Mouse (Mus musculus) MEL (cell line): ENCODE measurements around the gene 1700122O11Rik. TPM values are rescaled to one million over a fixed set of nuclear protein-coding genes. Genes with fewer than 3 reads are reported as not detected.

ENCODE experiments used
- DNase-seq: peaks from one replicate; pipeline ENCODE4 v3.0.0; 2011; ENCODE audit warnings: low read depth, low spot score
- H3K27ac ChIP-seq: 2 replicates; pipeline ENCODE4 v1.5.1; 2012; ENCODE audit warnings: low read depth, mild to moderate bottlenecking, control low read depth, low read length, moderate library complexity; ENCODE audit not compliant: control insufficient read depth
- H3K27me3 ChIP-seq, 2 experiments: fragments of 150-350 bp in 1 of 2; sonication (generic) in 1 of 2; 2 replicates each; pipeline ENCODE4 v1.6.1; 2012; ENCODE audit warnings: low read length in 2 of 2, mild to moderate bottlenecking in 2 of 2, improper control_type of control experiment in 1 of 2, moderate library complexity in 1 of 2; ENCODE audit not compliant: insufficient read depth in 2 of 2, control insufficient read depth in 1 of 2
- H3K36me3 ChIP-seq, 2 experiments: 2 replicates each; pipeline ENCODE4 v1.6.1; 2012 to 2014; ENCODE audit warnings: low read length in 2 of 2, improper control_type of control experiment in 1 of 2, inconsistent platforms in 1 of 2, mild to moderate bottlenecking in 1 of 2; ENCODE audit not compliant: insufficient read depth in 2 of 2, control insufficient read depth in 1 of 2
- H3K4me1 ChIP-seq, 2 experiments: fragments of 150-350 bp in 1 of 2; sonication (generic) in 1 of 2; 2 replicates each; pipeline ENCODE4 v1.6.1; 2012; ENCODE audit warnings: low read length in 2 of 2, improper control_type of control experiment in 1 of 2, mild to moderate bottlenecking in 1 of 2; ENCODE audit not compliant: insufficient read depth in 2 of 2, control insufficient read depth in 1 of 2
- H3K4me3 ChIP-seq, 2 experiments: fragments of 150-350 bp in 1 of 2; sonication (generic) in 1 of 2; 2 replicates each; pipeline ENCODE4 v1.5.1; 2012; ENCODE audit warnings: low read depth in 2 of 2, low read length in 2 of 2, mild to moderate bottlenecking in 2 of 2, moderate library complexity in 2 of 2, control low read depth in 1 of 2, improper control_type of control experiment in 1 of 2; ENCODE audit not compliant: control insufficient read depth in 1 of 2, insufficient read depth in 1 of 2
- H3K79me2 ChIP-seq: 2 replicates; pipeline ENCODE4 v1.6.1; 2012; ENCODE audit warnings: mild to moderate bottlenecking, low read length, moderate library complexity; ENCODE audit not compliant: control insufficient read depth, poor library complexity, insufficient read depth
- H3K9ac ChIP-seq: 2 replicates; pipeline ENCODE4 v1.6.1; 2012; ENCODE audit warnings: low read depth, mild to moderate bottlenecking, control low read depth, low read length, moderate library complexity; ENCODE audit not compliant: control insufficient read depth, poor library complexity, severe bottlenecking
- H3K9me3 ChIP-seq: fragments of 150-350 bp; sonication (generic); replicated peaks from 2 replicates; pipeline ENCODE4 v1.6.1; 2012; ENCODE audit warnings: mild to moderate bottlenecking, low read length, improper control_type of control experiment, moderate library complexity; ENCODE audit not compliant: insufficient read depth
- BHLHE40 ChIP-seq: IDR thresholded peaks from 2 replicates; pipeline ENCODE4 v1.6.1; 2012; ENCODE audit warnings: low read depth, mild to moderate bottlenecking, inconsistent platforms, low read length, improper control_type of control experiment, borderline replicate concordance
- MAZ ChIP-seq: IDR thresholded peaks from 2 replicates; pipeline ENCODE4 v1.6.1; 2012; ENCODE audit warnings: low read depth, mild to moderate bottlenecking, inconsistent platforms, low read length, improper control_type of control experiment
- RAD21 ChIP-seq: IDR thresholded peaks from 2 replicates; pipeline ENCODE4 v1.6.1; 2011; ENCODE audit warnings: mild to moderate bottlenecking, low read depth, low read length, improper control_type of control experiment
- TCF12 ChIP-seq: IDR thresholded peaks from 2 replicates; pipeline ENCODE4 v1.6.1; 2014; ENCODE audit warnings: low read depth, mild to moderate bottlenecking, inconsistent platforms, low read length, improper control_type of control experiment, moderate library complexity
- polyA plus RNA-seq, 2 experiments: library from polyadenylated mRNA; stranded (reverse) in 1 of 2; unstranded in 1 of 2; fragments of >175 nt in 1 of 2; fragments of >200 nt in 1 of 2; gene quantifications; 2 replicates each; pipeline versions ENCODE4 v1.2.1 to v1.2.4; 2012; ENCODE audit warnings: low replicate concordance in 2 of 2, low read depth in 1 of 2; ENCODE audit not compliant: insufficient read length in 2 of 2, insufficient read depth in 1 of 2, missing spikeins in 1 of 2
- total RNA-seq: library from RNA; depleted of rRNA; stranded (reverse); fragments of 300-350 nt; gene quantifications from 2 replicates; pipeline ENCODE4 v1.2.3, GENCODE M21; 2012; rRNA removed

The 1700122O11Rik gene
- total and polyA plus RNA-seq, 3 experiments, result not detected

- TF ChIP-seq TCF12, result peak; percentile 39; the same call in 1 of the 2 replicates
- TF ChIP-seq RAD21, result no peak
- TF ChIP-seq MAZ, result 0 out of 2 replicates have a peak, but pooled peaks have one; percentile 34
- peak; percentile 63; the same call in 1 of the 2 replicates for TF ChIP-seq BHLHE40
- Histone ChIP-seq H3K9me3 (no peaks in the 10 kb centered on the region), H3K4me1 (peaks cover 5 to 6% of the 10 kb centered on the region in 2 experiments), H3K79me2 (no peaks in the 10 kb centered on the region), H3K9ac (no peak overlapping the region), H3K4me3 (no peak overlapping the region), H3K27ac (no peak overlapping the region), H3K36me3 (peaks cover 0 to 2% of the 10 kb centered on the region in 2 experiments; a peak in 1 of 4 replicates), H3K27me3 (no peaks in the 10 kb centered on the region; a peak in 1 of 4 replicates)
- no peak for DNase-seq
Observed at GRCm38 (mm10) chr17:47988074-47988473, 50.0 kb downstream of the 1700122O11Rik start.

Other genes starting within 250 kb of the 1700122O11Rik start
- gene Mdfi, start 203.6 kb downstream of the 1700122O11Rik start, total RNA-seq, result not detected in 2 replicates
- gene Mdfi, start 203.6 kb downstream of the 1700122O11Rik start, polyA plus RNA-seq, result not detected
- 6.6 and 7.1 TPM in 2 replicates for gene Foxp4, start 113.6 kb downstream of the 1700122O11Rik start, total RNA-seq
- 10 to 100 TPM in 1 of 2 experiments, not detected in 1; 50.5 TPM for gene Foxp4, start 113.6 kb downstream of the 1700122O11Rik start, polyA plus RNA-seq
- gene 1700067P10Rik, start 51.0 kb upstream of the 1700122O11Rik start, total RNA-seq, result not detected in 2 replicates
- not detected for gene 1700067P10Rik, start 51.0 kb upstream of the 1700122O11Rik start, polyA plus RNA-seq
- gene 9830107B12Rik, start 108.0 kb upstream of the 1700122O11Rik start, total RNA-seq, result not detected in 2 replicates
- gene 9830107B12Rik, start 108.0 kb upstream of the 1700122O11Rik start, polyA plus RNA-seq, result not detected
- gene A530064D06Rik, start 129.0 kb upstream of the 1700122O11Rik start, total RNA-seq, result not detected in 2 replicates
- gene A530064D06Rik, start 129.0 kb upstream of the 1700122O11Rik start, polyA plus RNA-seq, result not detected
- not detected in 2 replicates for gene Trem1, start 194.5 kb upstream of the 1700122O11Rik start, total RNA-seq
- gene Trem1, start 194.5 kb upstream of the 1700122O11Rik start, polyA plus RNA-seq, result under 1 TPM in 1 of 2 experiments, not detected in 1; 0.06 TPM
- not detected in 2 replicates for gene Trem3, start 209.5 kb upstream of the 1700122O11Rik start, total RNA-seq
- not detected for gene Trem3, start 209.5 kb upstream of the 1700122O11Rik start, polyA plus RNA-seq
- 0.35 and 0.56 TPM in 2 replicates for gene Treml4, start 226.0 kb upstream of the 1700122O11Rik start, total RNA-seq
- 1 to 10 TPM in 1 of 2 experiments, not detected in 1; 1.4 TPM for gene Treml4, start 226.0 kb upstream of the 1700122O11Rik start, polyA plus RNA-seq